Mouse (Mus musculus) ES-Bruce4 (cell line): Measurements from ENCODE around the gene Olfr813. TPM values are rescaled to one million over a fixed set of nuclear protein-coding genes. Genes with fewer than 3 reads are reported as not detected.

Experiments
- polyA plus RNA-seq: library from polyadenylated mRNA; stranded (reverse); fragments of >200 nt; gene quantifications from 2 replicates; pipeline ENCODE4 v1.2.4, GENCODE M21; 2011; ENCODE audit warnings: low read depth; ENCODE audit not compliant: missing spikeins, insufficient read depth, insufficient read length

Gene Olfr813
- polyA plus RNA-seq, 1 experiment, result not detected

Other genes with a start within 250 kb of the Olfr813 start
- 0.24 TPM in 1 of 2 replicates, not detected in the other for gene Olfr796, start 242.8 kb upstream of the Olfr813 start, polyA plus RNA-seq
- not detected in 2 replicates for gene Olfr798, start 227.4 kb upstream of the Olfr813 start, polyA plus RNA-seq
- not detected in 2 replicates for gene Olfr799, start 217.9 kb upstream of the Olfr813 start, polyA plus RNA-seq
- gene Olfr800, start 197.7 kb upstream of the Olfr813 start, polyA plus RNA-seq, result not detected in 2 replicates
- not detected in 2 replicates for gene Olfr801, start 181.5 kb upstream of the Olfr813 start, polyA plus RNA-seq
- gene Olfr802, start 167.2 kb upstream of the Olfr813 start, polyA plus RNA-seq, result not detected in 2 replicates
- not detected in 2 replicates for gene Olfr803, start 161.1 kb upstream of the Olfr813 start, polyA plus RNA-seq
- gene Olfr804, start 152.2 kb upstream of the Olfr813 start, polyA plus RNA-seq, result not detected in 2 replicates
- not detected in 2 replicates for gene Olfr805, start 126.0 kb upstream of the Olfr813 start, polyA plus RNA-seq
- gene Olfr806, start 113.4 kb upstream of the Olfr813 start, polyA plus RNA-seq, result not detected in 2 replicates
- not detected in 2 replicates for gene Olfr807, start 97.6 kb upstream of the Olfr813 start, polyA plus RNA-seq
- gene Olfr808, start 89.9 kb upstream of the Olfr813 start, polyA plus RNA-seq, result not detected in 2 replicates
- not detected in 2 replicates for gene Olfr809, start 80.7 kb upstream of the Olfr813 start, polyA plus RNA-seq
- not detected in 2 replicates for gene Olfr810, start 60.5 kb upstream of the Olfr813 start, polyA plus RNA-seq
- not detected in 2 replicates for gene Olfr811, start 51.0 kb upstream of the Olfr813 start, polyA plus RNA-seq
- gene Olfr812, start 9.3 kb upstream of the Olfr813 start, polyA plus RNA-seq, result not detected in 2 replicates
- 0.40 TPM in 1 of 2 replicates, not detected in the other for gene Olfr814, start 24.5 kb downstream of the Olfr813 start, polyA plus RNA-seq
- not detected in 2 replicates for gene Olfr815, start 50.5 kb downstream of the Olfr813 start, polyA plus RNA-seq
- gene Olfr816, start 60.2 kb downstream of the Olfr813 start, polyA plus RNA-seq, result not detected in 2 replicates
- gene Olfr818, start 93.7 kb downstream of the Olfr813 start, polyA plus RNA-seq, result not detected in 2 replicates
- not detected in 2 replicates for gene Olfr819, start 111.9 kb downstream of the Olfr813 start, polyA plus RNA-seq
- not detected in 2 replicates for gene Olfr247, start 120.8 kb downstream of the Olfr813 start, polyA plus RNA-seq
- gene Gm10310, start 129.7 kb downstream of the Olfr813 start, polyA plus RNA-seq, result not detected in 2 replicates
- not detected in 2 replicates for gene Olfr820, start 157.3 kb downstream of the Olfr813 start, polyA plus RNA-seq
- not detected in 2 replicates for gene Olfr821, start 175.0 kb downstream of the Olfr813 start, polyA plus RNA-seq
- gene Olfr822, start 215.8 kb downstream of the Olfr813 start, polyA plus RNA-seq, result not detected in 2 replicates